Mouse (Mus musculus) heart, adult 2 months (tissue): ENCODE results near the gene Btk.

Experiments used
- CTCF ChIP-seq: fragments of 200-600 bp; IDR thresholded peaks from 2 replicates; pipeline ENCODE4 v1.8.1; 2022; ENCODE audit warnings: antibody characterized with exemption, mild to moderate bottlenecking, moderate library complexity
- POLR2A ChIP-seq: fragments of 200-500 bp; IDR thresholded peaks from 2 replicates; pipeline ENCODE4 v1.6.1; 2011; ENCODE audit warnings: mild to moderate bottlenecking, low read depth, low read length, control low read depth; ENCODE audit not compliant: insufficient read depth

DNA sequence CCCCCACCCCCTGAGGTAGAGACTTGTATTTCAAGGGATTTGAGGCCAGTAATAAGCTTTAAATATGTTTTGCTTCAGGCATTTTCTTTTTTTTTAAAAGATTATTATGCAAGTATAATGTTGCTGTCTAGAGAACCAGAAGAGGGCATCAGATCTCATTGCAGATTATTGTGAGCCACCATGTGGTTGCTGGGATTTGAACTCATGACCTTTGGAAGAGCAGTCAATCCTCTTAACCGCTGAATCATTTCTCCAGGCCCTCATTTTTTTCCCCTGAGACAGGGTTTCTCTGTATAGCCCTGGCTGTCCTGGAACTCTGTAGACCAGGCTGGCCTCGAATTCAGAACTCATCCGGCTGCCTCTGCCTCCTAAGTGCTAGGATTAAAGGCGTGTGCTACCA, 4.9 kb upstream of the Btk start:
- no peak for TF ChIP-seq CTCF
- no peak for TF ChIP-seq POLR2A
